Mouse (Mus musculus) T-helper 17 cell (primary cell): ENCODE data around the gene Olfr430.

Experiments used
- in situ Hi-C, 2 experiments: fragments of 300-600 bp; cut with MboI, MseI; formaldehyde crosslinking; loops; 1 replicate in 1 of 2; 2 replicates in 1 of 2; pipeline ENCODE4 v1.15.1; 2025; ENCODE audit warnings: high pct_unique_total_duplicates in 2 of 2

Gene Olfr430

DNA sequence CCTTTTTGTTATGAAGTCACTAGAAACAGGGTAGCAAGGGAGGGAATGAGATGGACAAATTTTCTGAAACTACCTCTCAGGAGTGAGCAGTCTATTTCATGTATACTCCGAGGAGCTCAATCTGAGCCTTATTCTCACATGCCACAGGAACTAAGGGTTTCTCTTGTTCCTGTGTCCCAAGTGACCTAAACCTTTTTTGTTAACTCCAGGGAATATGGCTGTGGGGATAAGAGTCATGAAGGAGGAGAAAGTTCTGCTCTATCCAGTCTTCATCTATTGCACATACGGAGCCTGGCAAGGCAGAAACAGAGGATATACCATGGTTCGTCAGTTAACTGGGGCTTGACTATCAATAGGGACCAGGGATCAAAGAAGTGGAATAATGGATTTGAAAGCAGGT, at the start of gene Olfr430:
TSS of gene Olfr430 (plus strand) at position 301 of the 400 bp plus-strand sequence.
- in situ Hi-C loops, result no loop called here

DNA sequence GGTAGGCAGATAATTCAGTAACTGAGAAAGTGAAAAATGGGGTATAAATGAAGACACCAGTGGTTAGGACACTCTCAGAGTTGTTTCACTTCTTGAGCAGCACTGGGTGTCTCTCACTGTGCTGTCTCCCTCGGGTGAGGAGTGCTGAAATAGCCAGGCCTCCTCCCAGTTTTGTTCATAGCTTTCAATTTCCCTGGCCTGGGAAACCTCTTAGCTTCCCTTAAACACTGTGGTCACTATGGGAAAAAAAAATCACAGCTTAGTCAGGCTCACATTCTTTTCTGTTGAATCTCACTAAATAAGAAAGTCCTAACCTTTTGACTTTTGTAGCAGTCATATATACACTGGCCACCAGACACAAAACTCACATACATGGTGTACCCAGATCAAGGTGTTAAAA, 34.7 kb upstream of the Olfr430 start, which contains the start of gene Ifi205:
TSS of gene Ifi205 (minus strand) at position 113 of the 400 bp plus-strand sequence.
- in situ Hi-C loops, result loop anchor here in 1 of 2 experiments (5.0 kb wide), 1 partner anchor 409 kb away; no protein-coding TSS in a partner anchor

DNA sequence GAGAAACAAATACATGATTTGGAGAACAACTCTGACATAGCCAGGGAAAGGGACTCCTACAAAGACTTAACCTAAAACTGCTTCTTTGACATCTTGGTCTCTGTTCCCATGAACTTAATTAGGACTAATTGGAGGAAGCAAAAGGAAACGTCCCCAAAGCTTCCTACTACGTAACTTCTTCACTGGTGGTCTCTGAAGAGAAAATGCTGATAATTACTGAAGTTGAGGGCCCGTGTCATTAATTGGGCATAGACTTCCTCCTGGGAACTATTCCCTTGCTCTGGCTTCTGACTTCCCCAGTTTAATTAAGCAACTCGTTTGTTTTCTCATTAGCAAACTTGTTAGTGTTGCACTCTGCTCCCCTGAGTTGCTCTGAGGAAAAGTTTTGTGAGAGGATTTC, 30.6 kb upstream of the Olfr430 start:
- in situ Hi-C loops, result no loop called here

DNA sequence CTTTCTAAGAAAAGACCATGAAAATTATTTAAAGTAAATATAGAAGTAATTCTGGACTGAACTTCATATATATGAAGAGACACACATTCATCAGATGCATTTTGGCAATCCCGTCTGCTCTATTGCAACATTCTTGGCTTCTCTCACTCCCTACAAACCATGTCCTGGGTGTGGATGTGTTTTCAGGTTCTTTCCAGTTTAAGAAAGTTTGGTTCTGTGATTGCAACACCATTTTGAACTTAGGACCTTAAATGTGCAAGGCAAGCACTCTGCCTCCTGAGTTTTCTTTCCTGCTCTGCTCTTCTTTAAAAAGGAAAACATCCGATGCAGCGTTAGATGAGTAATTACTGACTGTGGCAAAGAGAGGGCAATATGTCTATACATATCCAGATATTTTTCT, 27.9 kb upstream of the Olfr430 start:
- in situ Hi-C loops, result no loop called here

DNA sequence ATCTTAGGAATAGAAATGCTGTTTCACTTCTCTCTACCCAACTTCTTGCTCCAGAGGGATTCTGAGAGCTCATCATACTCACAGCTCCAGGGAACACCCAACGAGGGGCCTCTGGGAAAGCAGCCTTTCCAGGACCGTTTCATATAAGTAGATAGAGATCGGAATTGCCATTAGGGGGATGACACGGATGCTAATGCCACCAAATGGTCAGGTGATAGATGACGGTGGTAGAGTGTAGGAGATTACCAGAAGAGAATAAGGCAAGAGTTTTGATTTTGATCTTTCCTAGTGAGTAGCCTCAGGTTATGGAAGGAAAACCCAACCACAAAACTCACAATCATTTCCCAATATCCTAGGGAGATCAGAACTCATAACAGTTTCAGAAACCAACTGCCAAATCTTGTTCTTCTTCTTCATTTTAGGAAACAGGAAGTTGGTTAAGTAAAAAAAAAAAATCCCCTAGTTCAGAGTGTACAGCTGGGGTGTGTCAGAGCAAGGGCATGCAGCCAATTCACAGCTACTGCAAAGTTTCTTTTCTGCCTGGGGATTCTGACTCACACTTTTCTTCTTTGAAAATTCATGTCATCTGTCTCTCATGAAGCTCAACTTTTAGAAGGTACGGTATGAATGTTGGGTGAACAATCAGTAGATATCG, 25.8 kb upstream of the Olfr430 start, which contains the start of gene Olfr433:
TSS of gene Olfr433 (plus strand) at position 183 of the 655 bp plus-strand sequence.
- in situ Hi-C loops, result loop anchor here (10.0 kb wide), 1 partner anchor 96 kb away; the partner anchor contains the start of genes Ifi203 (in 2 of the 2) and Mndal (in 2 of the 2)

DNA sequence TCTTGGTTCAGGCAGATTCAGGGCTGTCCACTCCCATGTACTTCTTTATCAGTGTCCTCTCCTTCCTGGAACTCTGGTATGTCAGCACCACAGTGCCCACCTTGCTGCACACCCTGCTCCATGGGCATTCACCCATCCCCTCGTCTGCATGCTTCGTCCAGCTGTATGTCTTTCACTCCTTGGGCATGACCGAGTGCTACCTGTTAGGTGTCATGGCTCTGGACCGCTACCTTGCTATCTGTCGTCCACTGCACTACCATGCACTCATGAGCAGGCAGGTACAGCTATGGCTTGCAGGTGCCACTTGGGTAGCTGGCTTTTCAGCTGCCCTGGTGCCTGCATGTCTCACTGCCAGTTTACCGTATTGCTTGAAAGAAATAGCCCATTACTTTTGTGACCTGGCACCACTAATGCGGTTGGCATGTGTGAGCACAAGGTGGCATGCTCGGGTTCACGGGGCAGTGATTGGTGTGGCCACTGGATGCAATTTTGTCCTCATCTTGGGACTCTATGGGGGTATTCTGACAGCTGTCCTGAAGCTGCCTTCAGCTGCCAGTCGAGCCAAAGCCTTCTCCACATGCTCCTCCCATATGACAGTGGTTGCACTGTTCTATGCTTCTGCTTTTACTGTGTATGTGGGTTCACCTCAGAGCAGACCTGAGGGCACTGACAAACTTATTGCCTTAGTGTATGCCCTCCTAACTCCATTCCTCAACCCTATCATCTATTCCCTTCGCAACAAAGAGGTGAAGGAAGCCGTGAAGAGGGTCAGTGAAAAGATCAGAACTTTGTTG, 24.1 kb upstream of the Olfr430 start:
- in situ Hi-C loops, result loop anchor here (10.0 kb wide), 1 partner anchor 97 kb away; the partner anchor contains the start of genes Ifi203 (in 2 of the 2) and Mndal (in 2 of the 2)

DNA sequence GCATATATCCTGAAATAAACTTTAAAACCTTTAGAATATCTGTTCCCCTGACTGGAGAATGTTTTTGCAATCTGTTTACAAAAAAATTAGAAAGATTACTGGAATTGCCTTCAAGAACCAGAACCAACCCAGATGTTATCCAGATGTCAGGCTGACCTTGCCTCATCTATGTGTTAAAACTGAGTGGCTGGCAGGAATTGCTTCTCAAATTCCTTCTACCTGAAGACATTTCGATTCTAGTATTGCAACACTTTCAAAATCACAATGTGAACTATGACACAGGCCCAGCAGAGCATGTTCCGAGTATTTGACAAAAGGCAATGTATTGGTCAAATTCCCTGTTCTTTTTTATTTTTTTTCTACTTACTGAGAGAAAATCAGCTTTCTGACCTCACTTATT, 22.0 kb upstream of the Olfr430 start:
- in situ Hi-C loops, result loop anchor here (10.0 kb wide), 1 partner anchor 100 kb away; the partner anchor contains the start of genes Ifi203 (in 2 of the 2) and Mndal (in 2 of the 2)

DNA sequence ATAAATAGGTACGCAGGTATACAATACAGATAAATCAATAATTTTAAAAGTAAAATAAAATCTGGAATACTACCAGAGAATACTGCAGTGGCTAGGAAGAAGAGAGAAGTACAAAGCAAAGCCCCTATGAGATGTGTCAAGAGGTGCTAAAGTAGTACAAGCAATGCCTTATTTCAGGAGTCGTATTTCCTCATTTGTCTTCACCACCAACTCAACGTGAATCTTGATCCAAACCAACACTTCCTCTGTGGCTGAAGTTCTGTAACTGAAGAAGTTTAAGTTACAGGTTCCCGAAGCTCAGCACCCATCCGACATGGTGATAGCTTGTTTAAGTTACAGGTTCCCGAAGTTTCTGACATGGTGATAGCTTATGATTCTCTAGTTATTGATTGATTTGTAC, 18.2 kb upstream of the Olfr430 start:
- in situ Hi-C loops, result loop anchor here (10.0 kb wide), 1 partner anchor 103 kb away; the partner anchor contains the start of genes Ifi203 (in 2 of the 2) and Mndal (in 2 of the 2)

DNA sequence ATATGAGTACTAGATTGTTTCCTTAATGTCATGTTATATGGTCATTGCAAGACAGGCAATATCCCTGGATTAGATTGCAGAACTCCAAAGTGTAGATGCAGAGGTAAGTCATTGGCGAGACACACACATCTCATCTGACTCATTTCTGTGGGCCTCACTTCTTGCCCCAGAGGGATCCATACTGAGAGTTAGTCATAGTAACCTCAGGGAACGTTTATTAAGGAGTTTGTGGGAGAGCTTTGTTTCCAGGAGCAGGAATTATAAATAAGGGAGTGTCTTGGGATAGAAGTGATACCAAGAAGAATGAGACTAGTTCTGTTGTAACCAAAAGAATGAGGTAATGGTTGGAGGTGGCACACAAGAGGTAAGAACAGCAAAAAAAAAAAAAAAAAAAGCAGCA, 17.5 kb upstream of the Olfr430 start, which contains the start of gene Olfr432:
TSS of gene Olfr432 (plus strand) at position 313 of the 400 bp plus-strand sequence.
- in situ Hi-C loops, result loop anchor here (10.0 kb wide), 1 partner anchor 104 kb away; the partner anchor contains the start of genes Ifi203 (in 2 of the 2) and Mndal (in 2 of the 2)

DNA sequence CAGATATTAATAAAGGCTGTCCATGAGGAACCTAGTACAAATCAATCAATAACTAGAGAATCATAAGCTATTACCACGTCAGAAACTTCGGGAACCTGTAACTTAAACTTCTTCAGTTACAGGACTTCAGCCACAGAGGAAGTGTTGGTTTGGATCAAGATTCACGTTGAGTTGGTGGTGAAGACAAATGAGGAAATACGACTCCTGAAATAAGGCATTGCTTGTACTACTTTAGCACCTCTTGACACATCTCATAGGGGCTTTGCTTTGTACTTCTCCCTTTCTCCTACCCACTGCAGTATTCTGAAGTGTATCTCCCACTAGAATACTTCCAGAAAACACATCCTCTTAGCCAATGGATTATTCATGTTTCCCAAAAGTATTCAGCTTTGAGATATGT, 17.0 kb upstream of the Olfr430 start:
- in situ Hi-C loops, result loop anchor here (10.0 kb wide), 1 partner anchor 105 kb away; the partner anchor contains the start of genes Ifi203 (in 2 of the 2) and Mndal (in 2 of the 2)

DNA sequence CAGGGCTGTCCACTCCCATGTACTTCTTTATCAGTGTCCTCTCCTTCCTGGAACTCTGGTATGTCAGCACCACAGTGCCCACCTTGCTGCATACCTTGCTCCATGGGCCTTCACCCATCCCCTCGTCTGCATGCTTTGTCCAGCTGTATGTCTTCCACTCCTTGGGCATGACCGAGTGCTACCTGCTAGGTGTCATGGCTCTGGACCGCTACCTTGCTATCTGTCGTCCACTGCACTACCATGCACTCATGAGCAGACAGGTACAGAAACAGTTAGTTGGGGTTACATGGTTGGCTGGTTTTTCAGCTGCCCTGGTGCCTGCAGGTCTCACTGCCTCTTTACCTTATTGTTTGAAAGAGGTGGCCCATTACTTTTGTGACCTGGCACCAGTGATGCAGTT, 15.9 kb upstream of the Olfr430 start:
- in situ Hi-C loops, result no loop called here

DNA sequence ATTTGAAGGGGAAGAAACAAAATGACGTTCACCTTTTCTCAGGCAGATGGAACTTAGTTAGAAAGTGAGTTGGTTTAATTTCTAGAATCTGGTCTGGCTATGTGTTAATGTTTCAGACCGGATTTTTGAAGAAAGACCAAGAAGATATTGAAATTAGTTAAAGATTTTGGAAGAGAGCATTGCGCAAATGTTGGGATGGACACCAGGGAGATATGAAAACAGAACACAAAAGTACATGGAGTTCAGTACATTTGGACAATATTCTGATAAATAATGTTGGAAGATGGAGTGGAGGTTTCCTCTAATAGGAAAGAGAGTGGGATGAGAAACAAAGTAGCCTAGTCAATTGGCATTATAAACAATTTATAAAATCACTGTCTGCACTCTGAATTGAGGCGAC, 14.9 kb upstream of the Olfr430 start:
- in situ Hi-C loops, result no loop called here

DNA sequence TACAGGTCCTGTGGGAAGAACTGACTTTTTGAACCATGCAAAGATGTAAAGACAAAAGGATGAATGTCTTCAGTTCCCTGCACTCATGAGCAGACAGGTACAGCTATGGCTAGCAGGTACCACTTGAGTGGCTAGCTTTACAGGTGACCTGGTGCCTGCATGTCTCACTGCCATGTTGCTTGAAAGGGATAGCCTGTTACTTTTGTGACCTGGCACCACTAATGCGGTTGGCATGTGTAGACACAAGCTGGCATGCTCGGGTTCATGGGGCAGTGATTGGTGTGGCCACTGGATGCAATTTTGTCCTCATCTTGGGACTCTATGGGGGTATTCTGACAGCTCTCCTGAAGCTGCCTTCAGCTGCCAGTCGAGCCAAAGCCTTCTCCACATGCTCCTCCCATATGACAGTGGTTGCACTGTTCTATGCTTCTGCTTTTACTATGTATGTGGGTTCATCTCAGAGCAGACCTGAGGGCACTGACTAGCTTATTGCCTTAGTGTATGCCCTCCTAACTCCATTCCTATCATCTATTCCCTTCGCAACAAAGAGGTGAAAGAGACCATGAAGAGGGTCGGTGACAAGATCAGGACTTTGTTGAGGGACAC, 14.4 kb upstream of the Olfr430 start:
- in situ Hi-C loops, result no loop called here

DNA sequence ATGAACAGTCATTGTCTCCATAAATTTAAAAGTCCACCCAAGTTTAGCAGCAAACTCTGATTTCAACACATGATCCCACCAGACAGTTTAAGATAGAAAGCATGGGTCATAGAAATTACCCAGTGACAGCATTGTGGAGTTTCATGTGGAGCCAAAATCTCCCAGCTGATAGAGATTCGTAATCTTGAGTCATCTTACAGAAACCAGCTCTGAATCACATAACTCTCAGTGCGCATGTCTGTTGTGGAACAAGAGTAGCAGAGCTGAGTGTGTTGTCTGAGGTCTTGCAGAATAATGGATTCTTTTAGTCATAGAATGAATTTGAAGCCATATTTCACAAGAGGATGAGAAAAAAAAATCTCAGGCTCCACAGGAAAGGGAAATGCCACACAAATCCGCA, 13.4 kb upstream of the Olfr430 start:
- in situ Hi-C loops, result no loop called here

DNA sequence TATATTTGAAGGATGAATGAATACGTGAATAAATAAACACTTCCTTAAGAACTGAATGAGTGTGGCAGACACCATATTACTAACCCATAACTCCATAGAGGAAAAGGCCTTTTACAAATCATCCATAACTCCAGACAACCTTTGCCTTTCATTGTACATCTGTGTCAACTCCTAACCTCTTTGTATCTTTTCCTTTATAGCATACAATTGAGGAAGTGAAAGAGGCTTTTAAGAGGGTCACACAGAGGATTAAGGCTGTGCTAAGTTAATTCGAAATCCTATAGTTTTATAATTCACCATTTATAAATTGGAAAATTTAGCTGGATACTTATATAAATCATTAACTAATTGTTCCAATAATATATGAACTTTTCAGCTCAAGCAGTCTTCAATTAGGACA, 11.2 kb upstream of the Olfr430 start:
- in situ Hi-C loops, result no loop called here

DNA sequence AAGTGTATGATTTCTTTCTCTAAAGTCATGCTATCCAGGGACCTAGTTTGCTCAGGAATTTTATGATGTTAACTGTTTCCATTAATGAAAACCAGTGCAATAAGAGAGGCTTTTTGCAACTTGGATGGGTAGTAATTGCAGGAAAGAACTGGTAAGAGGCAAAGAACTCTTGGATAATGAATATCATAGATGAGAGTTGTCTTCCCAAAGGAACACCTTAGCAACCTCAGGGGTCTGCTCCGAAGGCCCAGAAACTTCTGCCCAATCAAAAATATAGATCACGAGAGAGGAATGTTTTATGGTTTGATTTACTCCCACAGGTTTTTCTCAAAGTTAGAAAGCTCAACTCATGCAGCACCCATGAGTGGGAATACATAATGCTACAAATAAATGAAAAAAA, 17.6 kb downstream of the Olfr430 start, which contains the start of gene Olfr429:
TSS of gene Olfr429 (plus strand) at position 301 of the 400 bp plus-strand sequence.
- in situ Hi-C loops, result no loop called here

DNA sequence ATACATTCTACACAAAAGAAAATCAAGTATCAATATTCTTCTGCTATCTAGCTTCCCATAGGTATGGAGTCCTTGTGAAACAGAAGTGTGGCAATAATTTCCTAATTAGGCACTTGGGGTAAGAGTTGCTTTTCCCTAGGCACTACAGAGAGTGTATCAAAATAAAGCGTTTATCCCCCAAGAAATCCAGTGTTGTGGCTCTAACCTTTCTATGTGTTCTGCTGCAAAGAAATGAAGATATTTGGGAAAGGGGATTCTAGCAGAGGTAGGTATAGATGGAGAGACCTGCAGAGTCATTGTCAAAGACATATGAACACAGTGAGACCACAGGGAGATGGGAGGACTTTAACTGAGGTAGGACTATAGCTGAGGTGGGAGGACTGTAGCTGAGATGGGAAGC, 30.2 kb downstream of the Olfr430 start, which contains the start of gene Olfr427:
TSS of gene Olfr427 (plus strand) at position 301 of the 400 bp plus-strand sequence.
- in situ Hi-C loops, result no loop called here

DNA sequence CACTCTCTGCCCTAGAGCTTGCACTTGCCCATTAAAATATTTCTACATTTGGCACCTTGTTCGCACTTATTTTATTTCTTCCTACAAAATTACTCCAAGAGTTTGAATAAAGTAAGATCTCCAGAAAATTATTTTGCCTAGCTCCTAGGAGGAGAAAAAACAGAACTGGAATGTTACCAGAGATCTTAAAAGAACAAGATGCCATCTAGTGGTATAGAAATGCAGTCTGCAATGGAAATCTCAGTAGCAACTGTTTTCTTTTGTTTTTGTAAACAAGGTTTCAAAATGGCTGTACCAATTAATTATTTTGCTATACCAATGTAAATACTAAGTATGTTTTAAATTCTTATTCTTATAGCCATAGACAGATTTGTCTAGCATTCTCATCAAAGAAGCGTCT, 37.3 kb downstream of the Olfr430 start:
- in situ Hi-C loops, result no loop called here

DNA sequence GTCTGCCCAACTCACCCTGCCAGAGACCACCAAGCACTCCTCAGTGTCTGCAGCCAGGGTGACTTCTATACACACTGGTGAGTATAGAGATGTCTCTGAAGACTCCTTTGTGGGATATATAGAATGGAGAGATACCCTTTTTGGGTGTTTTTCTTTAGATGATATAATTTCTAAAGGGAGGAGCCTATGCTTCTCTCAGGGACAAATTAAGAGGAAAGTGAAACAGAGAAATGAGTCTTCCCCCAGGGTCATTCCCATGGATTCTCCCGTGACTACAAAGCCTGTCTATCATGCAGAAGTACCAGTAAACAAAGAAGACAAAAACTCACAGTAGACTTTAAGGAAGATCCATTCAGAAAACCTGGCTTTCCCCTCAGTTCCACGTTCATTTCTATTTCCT, 54.7 kb downstream of the Olfr430 start, which contains the start of gene Olfr231:
TSS of gene Olfr231 (minus strand) at position 101 of the 400 bp plus-strand sequence.
- in situ Hi-C loops, result no loop called here
